Mouse (Mus musculus) embryonic facial prominence, embryonic 12.5 days (tissue): ENCODE results near the gene Hadhb. TPM values are rescaled to one million over a fixed set of nuclear protein-coding genes. Genes with fewer than 3 reads are reported as not detected.
A peak's percentile ranks its signal among the peaks of the same experiment; 100 is the strongest.

Experiments used
- ATAC-seq: fragments of 200-750 bp; cut with Nextera tagmentation; 2 replicates; pipeline ENCODE4 v1.8.0; 2017; ENCODE audit not compliant: insufficient number of reproducible peaks, insufficient read depth, low FRiP score, low TSS enrichment
- H3K27ac ChIP-seq: fragments of 300-500 bp; sonication (generic); 2 replicates; pipeline ENCODE4 v1.5.1; 2016; ENCODE audit warnings: mild to moderate bottlenecking
- H3K27me3 ChIP-seq: fragments of 300-500 bp; sonication (generic); 2 replicates; pipeline ENCODE4 v1.6.1; 2016; ENCODE audit warnings: mild to moderate bottlenecking, moderate library complexity
- H3K36me3 ChIP-seq: fragments of 300-500 bp; sonication (generic); 2 replicates; pipeline ENCODE4 v1.6.1; 2016; ENCODE audit warnings: mild to moderate bottlenecking
- H3K4me1 ChIP-seq: fragments of 300-500 bp; sonication (generic); 2 replicates; pipeline ENCODE4 v1.6.1; 2016
- H3K4me2 ChIP-seq: fragments of 300-500 bp; sonication (generic); replicated peaks from 2 replicates; pipeline ENCODE4 v1.6.1; 2016; ENCODE audit warnings: mild to moderate bottlenecking, moderate library complexity
- H3K4me3 ChIP-seq: fragments of 300-500 bp; sonication (generic); 2 replicates; pipeline ENCODE4 v1.5.1; 2016; ENCODE audit warnings: mild to moderate bottlenecking
- H3K9ac ChIP-seq: fragments of 300-500 bp; sonication (generic); 2 replicates; pipeline ENCODE4 v1.6.1; 2016; ENCODE audit warnings: mild to moderate bottlenecking, moderate library complexity
- H3K9me3 ChIP-seq: fragments of 300-500 bp; sonication (generic); 2 replicates; pipeline ENCODE4 v1.6.1; 2016; ENCODE audit warnings: mild to moderate bottlenecking, moderate library complexity
- whole genome bisulfite sequencing: fragments of 180-500 bp; shearing (Covaris S2); methylation state at CpG from one replicate; pipeline ENCODE4 v1.1.7; 2016; 5-methylcytosine and 5-hydroxymethylcytosine counted together
- polyA plus RNA-seq: library from polyadenylated mRNA; unstranded; fragments of >200 nt; fragmentation: Nextera tagmentation; extraction: Ambion mirVana; gene quantifications from 2 replicates; pipeline ENCODE4 v1.2.1, GENCODE M21; 2016

Gene Hadhb
- polyA plus RNA-seq, 1 experiment from 2014 or later, result 124 TPM

GRCm38 (mm10) chr5:30155821-30156629 lies 977 bp downstream of the Hadhb start:
- WGBS, result 40% methylated on average over 13 of the region's 13 CpGs
- H3K4me3 ChIP-seq, result peak overlapping the region; percentile 89
- H3K9ac ChIP-seq, result peak overlapping the region; percentile 82
- no peak overlapping the region; the same call in 1 of the 2 replicates for H3K27ac ChIP-seq
- peaks cover 8% of the 10 kb centered on the region for H3K4me1 ChIP-seq
- H3K36me3 ChIP-seq, result no peaks in the 10 kb centered on the region
- H3K4me2 ChIP-seq, result peak overlapping the region; percentile 76
- ATAC-seq, result no peak
- H3K9me3 ChIP-seq, result no peaks in the 10 kb centered on the region
- no peaks in the 10 kb centered on the region for H3K27me3 ChIP-seq

- WGBS, result 84% methylated on average over 6 of the region's 6 CpGs
- Histone ChIP-seq H3K4me1 (peaks cover 8% of the 10 kb centered on the region; the same call in 1 of the 2 replicates), H3K9ac (no peak overlapping the region), H3K4me3 (no peak overlapping the region), H3K36me3 (no peaks in the 10 kb centered on the region), H3K27ac (no peak overlapping the region), H3K4me2 (no peak overlapping the region), H3K9me3 (no peaks in the 10 kb centered on the region), H3K27me3 (no peaks in the 10 kb centered on the region)
- no peak for ATAC-seq
Measured at GRCm38 (mm10) chr5:30159601-30160000, 4.6 kb downstream of the Hadhb start.

- H3K9ac ChIP-seq, result no peak overlapping the region
- H3K4me1 ChIP-seq, result no peaks in the 10 kb centered on the region
- H3K4me3 ChIP-seq, result no peak overlapping the region
- no peaks in the 10 kb centered on the region for H3K27me3 ChIP-seq
- no peaks in the 10 kb centered on the region for H3K9me3 ChIP-seq
- peaks cover 4% of the 10 kb centered on the region; the same call in 1 of the 2 replicates for H3K36me3 ChIP-seq
- H3K27ac ChIP-seq, result no peak overlapping the region
- WGBS, result 94% methylated on average over 1 of the region's 1 CpGs
- H3K4me2 ChIP-seq, result no peak overlapping the region
- no peak for ATAC-seq
Measured at GRCm38 (mm10) chr5:30161836-30162235, 6.8 kb downstream of the Hadhb start.

- 91% methylated on average over 6 of the region's 6 CpGs for WGBS
- Histone ChIP-seq H3K4me1 (no peaks in the 10 kb centered on the region), H3K27ac (no peak overlapping the region), H3K4me3 (no peak overlapping the region), H3K36me3 (peaks cover 4% of the 10 kb centered on the region; the same call in 1 of the 2 replicates), H3K9me3 (no peaks in the 10 kb centered on the region), H3K27me3 (no peaks in the 10 kb centered on the region), H3K9ac (no peak overlapping the region), H3K4me2 (no peak overlapping the region)
- no peak for ATAC-seq
Measured at GRCm38 (mm10) chr5:30162339-30162738, 7.3 kb downstream of the Hadhb start.

- WGBS, result 94% methylated on average over 5 of the region's 5 CpGs
- Histone ChIP-seq H3K4me3 (no peak overlapping the region), H3K27ac (no peak overlapping the region), H3K4me1 (no peaks in the 10 kb centered on the region), H3K27me3 (no peaks in the 10 kb centered on the region), H3K4me2 (no peak overlapping the region), H3K9ac (no peak overlapping the region), H3K36me3 (peaks cover 21% of the 10 kb centered on the region), H3K9me3 (no peaks in the 10 kb centered on the region)
- ATAC-seq, result no peak
Measured at GRCm38 (mm10) chr5:30165234-30165946, 10.3 kb downstream of the Hadhb start.

GRCm38 (mm10) chr5:30170303-30170940 lies 15.4 kb downstream of the Hadhb start:
- WGBS, result 75% methylated on average over 5 of the region's 5 CpGs
- H3K4me1 ChIP-seq, result peaks cover 12% of the 10 kb centered on the region
- no peak overlapping the region for H3K4me3 ChIP-seq
- no peaks in the 10 kb centered on the region for H3K9me3 ChIP-seq
- ATAC-seq, result no peak
- H3K9ac ChIP-seq, result no peak overlapping the region
- H3K27me3 ChIP-seq, result no peaks in the 10 kb centered on the region
- H3K27ac ChIP-seq, result no peak overlapping the region
- H3K4me2 ChIP-seq, result no peak overlapping the region
- peaks cover 37% of the 10 kb centered on the region for H3K36me3 ChIP-seq

- Histone ChIP-seq H3K9ac (no peak overlapping the region), H3K9me3 (no peaks in the 10 kb centered on the region), H3K36me3 (peaks cover 50% of the 10 kb centered on the region), H3K27ac (no peak overlapping the region), H3K4me1 (peaks cover 12% of the 10 kb centered on the region), H3K4me3 (no peak overlapping the region), H3K4me2 (no peak overlapping the region), H3K27me3 (no peaks in the 10 kb centered on the region)
- no peak for ATAC-seq
Measured at GRCm38 (mm10) chr5:30172115-30172514, 17.1 kb downstream of the Hadhb start.

GRCm38 (mm10) chr5:30172931-30173692 lies 18.1 kb downstream of the Hadhb start:
- Histone ChIP-seq H3K27me3 (no peaks in the 10 kb centered on the region), H3K36me3 (peaks cover 56% of the 10 kb centered on the region), H3K4me1 (peaks cover 12% of the 10 kb centered on the region), H3K9me3 (no peaks in the 10 kb centered on the region), H3K4me2 (no peak overlapping the region), H3K27ac (no peak overlapping the region), H3K9ac (no peak overlapping the region), H3K4me3 (no peak overlapping the region)
- 37% methylated on average over 20 of the region's 20 CpGs for WGBS
- no peak for ATAC-seq

- H3K4me1 ChIP-seq, result peaks cover 12% of the 10 kb centered on the region
- H3K9ac ChIP-seq, result no peak overlapping the region
- WGBS, result 27% methylated on average over 4 of the region's 4 CpGs
- no peak overlapping the region for H3K4me3 ChIP-seq
- ATAC-seq, result no peak
- peaks cover 55% of the 10 kb centered on the region for H3K36me3 ChIP-seq
- H3K9me3 ChIP-seq, result no peaks in the 10 kb centered on the region
- no peaks in the 10 kb centered on the region for H3K27me3 ChIP-seq
- no peak overlapping the region for H3K4me2 ChIP-seq
- H3K27ac ChIP-seq, result no peak overlapping the region
Measured at GRCm38 (mm10) chr5:30175811-30176210, 20.8 kb downstream of the Hadhb start.

- Histone ChIP-seq H3K9ac (no peak overlapping the region), H3K4me2 (no peak overlapping the region), H3K4me1 (no peaks in the 10 kb centered on the region), H3K4me3 (no peak overlapping the region), H3K36me3 (peaks cover 25% of the 10 kb centered on the region), H3K27me3 (no peaks in the 10 kb centered on the region), H3K27ac (no peak overlapping the region), H3K9me3 (no peaks in the 10 kb centered on the region)
- 91% methylated on average over 12 of the region's 12 CpGs for WGBS
- no peak for ATAC-seq
Measured at GRCm38 (mm10) chr5:30187687-30188485, 32.8 kb downstream of the Hadhb start.

GRCm38 (mm10) chr5:30192452-30192851 lies 37.4 kb downstream of the Hadhb start:
- no peak for ATAC-seq
- WGBS, result 74% methylated on average over 1 of the region's 1 CpGs
- H3K36me3 ChIP-seq, result no peaks in the 10 kb centered on the region; the same call in 1 of the 2 replicates
- no peaks in the 10 kb centered on the region for H3K4me1 ChIP-seq
- H3K4me2 ChIP-seq, result no peak overlapping the region
- no peak overlapping the region for H3K27ac ChIP-seq
- H3K27me3 ChIP-seq, result no peaks in the 10 kb centered on the region
- H3K9me3 ChIP-seq, result no peaks in the 10 kb centered on the region
- no peak overlapping the region for H3K9ac ChIP-seq
- no peak overlapping the region for H3K4me3 ChIP-seq
